Mouse (Mus musculus) lung, embryonic 15.5 days (tissue): Measurements from ENCODE around the gene Cntn3. TPM values are rescaled to one million over a fixed set of nuclear protein-coding genes. Genes with fewer than 3 reads are reported as not detected.

ENCODE experiments used
- ATAC-seq: fragments of 200-750 bp; cut with Nextera tagmentation; 2 replicates; pipeline ENCODE4 v1.8.0; 2017; ENCODE audit warnings: moderate number of reproducible peaks, borderline replicate concordance; ENCODE audit not compliant: low FRiP score, low TSS enrichment; ENCODE audit errors: extremely low read depth
- H3K27ac ChIP-seq: fragments of 300-500 bp; sonication (generic); 2 replicates; pipeline ENCODE4 v1.5.1; 2015; ENCODE audit warnings: moderate library complexity, mild to moderate bottlenecking, inconsistent platforms
- H3K27me3 ChIP-seq: fragments of 300-500 bp; sonication (generic); 2 replicates; pipeline ENCODE4 v1.6.1; 2015; ENCODE audit warnings: inconsistent platforms
- H3K36me3 ChIP-seq: fragments of 300-500 bp; sonication (generic); 2 replicates; pipeline ENCODE4 v1.6.1; 2015; ENCODE audit warnings: inconsistent platforms
- H3K4me1 ChIP-seq: fragments of 300-500 bp; sonication (generic); 2 replicates; pipeline ENCODE4 v1.6.1; 2015; ENCODE audit warnings: inconsistent platforms
- H3K4me2 ChIP-seq: fragments of 300-500 bp; sonication (generic); 2 replicates; pipeline ENCODE4 v1.6.1; 2015; ENCODE audit warnings: inconsistent platforms, mild to moderate bottlenecking, moderate library complexity
- H3K4me3 ChIP-seq: fragments of 300-500 bp; sonication (generic); 2 replicates; pipeline ENCODE4 v1.5.1; 2015; ENCODE audit warnings: mild to moderate bottlenecking, inconsistent platforms
- H3K9ac ChIP-seq: fragments of 300-500 bp; sonication (generic); 2 replicates; pipeline ENCODE4 v1.6.1; 2015; ENCODE audit warnings: inconsistent platforms
- H3K9me3 ChIP-seq: fragments of 300-500 bp; sonication (generic); 2 replicates; pipeline ENCODE4 v1.6.1; 2016; ENCODE audit warnings: inconsistent platforms
- WGBS: fragments of 180-500 bp; shearing (Covaris S2); methylation state at CpG from one replicate; pipeline ENCODE4 v1.1.7; 2015; 5-methylcytosine and 5-hydroxymethylcytosine counted together
- polyA plus RNA-seq: library from polyadenylated mRNA; unstranded; fragments of >200 nt; fragmentation: Nextera tagmentation; extraction: Ambion mirVana; gene quantifications from 2 replicates; pipeline ENCODE4 v1.2.1, GENCODE M21; 2015

Cntn3 gene
- polyA plus RNA-seq, 1 experiment from 2014 or later = 0.22 TPM

DNA sequence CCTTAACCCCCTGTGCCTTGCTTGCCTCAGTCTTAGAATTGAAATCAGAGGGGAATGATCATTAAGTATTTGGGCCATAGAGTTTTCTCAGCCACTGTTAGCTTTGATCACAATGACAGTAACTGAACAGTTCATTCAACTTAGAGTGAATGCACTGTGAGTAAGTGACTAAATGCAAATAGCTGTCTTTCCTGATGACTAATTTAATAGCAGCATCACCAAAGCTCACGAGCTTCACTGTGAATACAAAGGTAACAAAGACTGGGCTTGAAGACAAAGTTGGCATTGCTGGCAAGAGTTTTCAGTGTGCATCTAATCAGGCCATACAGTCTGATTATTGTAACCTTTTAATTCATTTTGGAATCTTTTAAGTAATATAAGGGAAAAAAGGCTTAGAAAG, 386.6 kb downstream of the Cntn3 start:
- Histone ChIP-seq H3K36me3 (no peaks in the 10 kb centered on the region), H3K9me3 (no peaks in the 10 kb centered on the region)
- no peak for ATAC-seq

DNA sequence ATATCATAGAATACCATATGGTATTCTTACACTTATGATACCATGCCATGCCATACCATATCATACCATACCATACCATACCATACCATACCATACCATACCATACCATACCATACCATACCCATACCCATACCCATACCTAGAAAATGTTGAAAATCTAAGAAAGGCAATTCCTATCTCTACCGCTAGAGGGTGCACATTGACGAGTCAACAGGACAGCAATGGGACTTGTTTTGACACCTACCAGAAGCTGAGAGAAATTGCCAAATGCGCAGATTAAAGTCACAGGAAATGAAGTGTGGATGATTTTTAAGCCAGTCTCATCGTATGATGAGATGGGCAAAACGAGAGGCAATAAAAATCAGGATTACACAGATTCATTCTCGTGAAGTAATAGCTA, 402.0 kb downstream of the Cntn3 start:
- H3K36me3 ChIP-seq = no peaks in the 10 kb centered on the region
- no peak overlapping the region for H3K9ac ChIP-seq
- H3K4me1 ChIP-seq = no peaks in the 10 kb centered on the region
- 23% methylated on average over 6 of the region's 6 CpGs for WGBS
- no peak for ATAC-seq
- H3K4me2 ChIP-seq = no peak overlapping the region
- H3K27me3 ChIP-seq = no peaks in the 10 kb centered on the region
- no peak overlapping the region for H3K27ac ChIP-seq
- no peaks in the 10 kb centered on the region for H3K9me3 ChIP-seq
- H3K4me3 ChIP-seq = no peak overlapping the region

More for the DNA sequence above, 386.6 kb downstream of the Cntn3 start:
- Histone ChIP-seq H3K4me1 (no peaks in the 10 kb centered on the region), H3K27ac (no peak overlapping the region), H3K27me3 (no peaks in the 10 kb centered on the region), H3K4me3 (no peak overlapping the region), H3K9ac (no peak overlapping the region), H3K4me2 (no peak overlapping the region)
- WGBS = 52% methylated on average over 1 of the region's 1 CpGs

DNA sequence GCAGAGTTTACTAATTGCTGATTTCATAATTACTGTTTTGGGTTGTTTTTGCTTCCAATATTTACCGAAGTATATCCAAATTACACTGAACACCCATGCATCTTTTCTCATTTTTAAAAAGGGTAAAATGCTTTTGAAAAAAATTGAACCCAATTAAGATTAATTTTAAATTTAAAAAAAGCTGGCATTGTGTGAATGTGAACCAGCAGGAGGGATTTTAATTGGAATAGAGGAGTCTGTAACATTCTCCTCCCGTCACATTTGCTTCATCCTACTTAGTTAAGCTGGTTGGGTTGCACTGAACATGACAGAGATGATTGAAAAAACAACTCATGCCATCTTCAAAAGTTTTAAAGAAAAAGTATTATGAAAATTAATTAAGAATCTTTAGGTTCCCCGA, 411.7 kb downstream of the Cntn3 start:
- Histone ChIP-seq H3K9ac (no peak overlapping the region), H3K4me3 (no peak overlapping the region), H3K4me1 (no peaks in the 10 kb centered on the region), H3K27me3 (no peaks in the 10 kb centered on the region), H3K9me3 (no peaks in the 10 kb centered on the region), H3K4me2 (no peak overlapping the region), H3K36me3 (no peaks in the 10 kb centered on the region), H3K27ac (no peak overlapping the region)
- no peak for ATAC-seq
- 85% methylated on average over 3 of the region's 3 CpGs for WGBS

DNA sequence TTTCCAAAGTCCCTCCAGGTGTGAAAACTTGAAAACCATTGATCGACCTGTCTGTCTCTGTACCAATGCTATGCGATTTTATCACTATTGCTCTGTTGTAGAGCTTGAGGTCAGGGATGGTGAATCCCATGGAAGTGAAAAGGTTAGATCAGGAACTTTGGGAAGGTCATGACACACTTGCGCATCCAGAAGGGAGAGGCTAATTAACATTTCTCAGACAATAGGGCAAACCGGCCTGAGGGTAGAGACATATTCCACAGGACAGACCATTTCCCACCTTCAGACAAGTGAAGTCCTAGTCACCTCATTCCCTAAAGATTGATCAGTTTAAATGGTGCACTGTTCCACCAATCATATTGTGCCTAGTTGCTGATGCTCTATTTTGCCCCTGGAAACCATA, 451.2 kb downstream of the Cntn3 start:
- Histone ChIP-seq H3K9ac (no peak overlapping the region), H3K4me3 (no peak overlapping the region), H3K4me1 (no peaks in the 10 kb centered on the region), H3K27ac (no peak overlapping the region), H3K27me3 (no peaks in the 10 kb centered on the region), H3K4me2 (no peak overlapping the region), H3K36me3 (no peaks in the 10 kb centered on the region), H3K9me3 (no peaks in the 10 kb centered on the region)
- no peak for ATAC-seq
- WGBS = 86% methylated on average over 4 of the region's 4 CpGs

DNA sequence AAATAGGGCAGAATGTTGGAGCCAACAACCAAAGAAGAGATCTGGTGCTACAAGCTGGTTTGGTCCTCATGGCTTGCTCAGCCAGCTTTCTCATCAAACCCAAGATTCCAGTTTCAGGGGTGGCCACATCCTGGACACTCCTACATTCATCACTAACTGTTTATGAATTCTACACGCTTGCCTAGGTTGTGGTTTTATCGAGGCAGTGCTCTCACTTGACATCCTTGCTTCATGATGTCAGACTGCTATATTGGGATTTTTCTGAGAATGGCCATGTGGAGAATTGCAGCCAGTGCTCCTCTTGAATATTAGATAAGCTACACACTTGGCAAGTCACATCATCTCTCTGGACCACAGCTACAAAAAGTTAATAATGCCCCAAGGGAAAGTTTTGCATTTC, 452.9 kb downstream of the Cntn3 start:
- Histone ChIP-seq H3K4me2 (no peak overlapping the region), H3K27ac (no peak overlapping the region), H3K4me3 (no peak overlapping the region), H3K9me3 (no peaks in the 10 kb centered on the region), H3K27me3 (no peaks in the 10 kb centered on the region), H3K4me1 (no peaks in the 10 kb centered on the region), H3K9ac (no peak overlapping the region), H3K36me3 (no peaks in the 10 kb centered on the region)
- ATAC-seq = no peak
- WGBS = 52% methylated on average over 2 of the region's 2 CpGs

DNA sequence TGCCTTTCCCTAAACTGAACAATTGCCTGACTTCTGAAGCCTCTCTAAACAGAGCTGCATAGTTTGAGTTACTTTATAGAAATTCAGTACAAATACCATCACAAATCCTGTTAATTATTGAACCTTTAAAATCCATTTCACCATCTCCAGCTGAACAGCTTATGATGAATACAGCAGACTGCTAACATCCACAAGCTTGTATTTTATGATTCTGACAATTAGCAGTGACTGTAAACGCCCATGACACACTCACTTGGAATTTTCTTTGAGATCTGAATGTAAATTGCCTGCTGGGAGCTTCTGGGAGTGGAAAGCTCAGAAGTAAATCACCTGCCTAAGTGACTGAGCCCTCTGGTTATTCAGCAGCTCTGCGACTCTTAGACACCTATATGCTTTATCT, 459.3 kb downstream of the Cntn3 start:
- H3K27me3 ChIP-seq = no peaks in the 10 kb centered on the region
- H3K4me1 ChIP-seq = no peaks in the 10 kb centered on the region
- no peak for ATAC-seq
- H3K9me3 ChIP-seq = no peaks in the 10 kb centered on the region
- H3K4me3 ChIP-seq = no peak overlapping the region
- no peak overlapping the region for H3K27ac ChIP-seq
- no peaks in the 10 kb centered on the region for H3K36me3 ChIP-seq
- no peak overlapping the region for H3K4me2 ChIP-seq
- 59% methylated on average over 2 of the region's 2 CpGs for WGBS
- no peak overlapping the region for H3K9ac ChIP-seq
